Mouse (Mus musculus): ENCODE measurements around the gene Glul.
"Not testable (repeated sequence)": the region's sequence is repeated elsewhere in the genome, so short reads cannot be mapped to it uniquely, and the experiment has no call there.

Glul gene

GRCm38 (mm10) chr1:153899731-153900380, at the start of gene Glul, which contains the start of gene Teddm2:
Glul (plus strand) TSS chr1:153899944.
Teddm2 (minus strand) TSS chr1:153900228.
- in situ Hi-C loops (cut with MboI), result loop anchor here (5.0 to 25.0 kb wide), 3 partner anchors 217 to 837 kb away; no protein-coding TSS in a partner anchor

GRCm38 (mm10) chr1:153852696-153853095, 47.0 kb upstream of the Glul start:
- in situ Hi-C loops (cut with MboI), result not testable (repeated sequence)

- in situ Hi-C loops (cut with MboI), result no loop called here
Measured at GRCm38 (mm10) chr1:153855946-153856345, 43.8 kb upstream of the Glul start.

- in situ Hi-C loops (cut with MboI), result no loop called here
Measured at GRCm38 (mm10) chr1:153874045-153874444, 25.7 kb upstream of the Glul start, which contains the start of gene Teddm1b. Teddm1b (plus strand) TSS chr1:153874345.

GRCm38 (mm10) chr1:153880391-153880790, 19.4 kb upstream of the Glul start:
- in situ Hi-C loops (cut with MboI), result loop anchor here (25.0 kb wide), 2 partner anchors 307 to 857 kb away; no protein-coding TSS in a partner anchor

GRCm38 (mm10) chr1:153886024-153886633, 13.6 kb upstream of the Glul start:
- in situ Hi-C loops (cut with MboI), result loop anchor here (25.0 kb wide), 2 partner anchors 301 to 851 kb away; no protein-coding TSS in a partner anchor

- in situ Hi-C loops (cut with MboI), result loop anchor here (25.0 kb wide), 2 partner anchors 297 to 847 kb away; no protein-coding TSS in a partner anchor
Measured at GRCm38 (mm10) chr1:153890121-153890520, 9.6 kb upstream of the Glul start.

GRCm38 (mm10) chr1:153891442-153891841, 8.3 kb upstream of the Glul start, which contains the start of gene Teddm1a:
Teddm1a (plus strand) TSS chr1:153891742.
- in situ Hi-C loops (cut with MboI), result loop anchor here (25.0 kb wide), 2 partner anchors 296 to 846 kb away; no protein-coding TSS in a partner anchor

GRCm38 (mm10) chr1:153893746-153894145, 6.0 kb upstream of the Glul start:
- in situ Hi-C loops (cut with MboI), result loop anchor here (25.0 kb wide), 2 partner anchors 294 to 844 kb away; no protein-coding TSS in a partner anchor

- in situ Hi-C loops (cut with MboI), result loop anchor here (25.0 kb wide), 2 partner anchors 293 to 843 kb away; no protein-coding TSS in a partner anchor
Measured at GRCm38 (mm10) chr1:153894201-153894893, 5.4 kb upstream of the Glul start.

GRCm38 (mm10) chr1:153894979-153895378, 4.8 kb upstream of the Glul start:
- in situ Hi-C loops (cut with MboI), result loop anchor here (25.0 kb wide), 2 partner anchors 292 to 842 kb away; no protein-coding TSS in a partner anchor

GRCm38 (mm10) chr1:153897196-153897595, 2.5 kb upstream of the Glul start:
- in situ Hi-C loops (cut with MboI), result loop anchor here (25.0 kb wide), 2 partner anchors 290 to 840 kb away; no protein-coding TSS in a partner anchor

GRCm38 (mm10) chr1:153898989-153899730, 584 bp upstream of the Glul start:
- in situ Hi-C loops (cut with MboI), result loop anchor here (25.0 kb wide), 2 partner anchors 288 to 838 kb away; no protein-coding TSS in a partner anchor

- in situ Hi-C loops (cut with MboI), result loop anchor here (5.0 kb wide), 1 partner anchor 217 kb away; no protein-coding TSS in a partner anchor
Measured at GRCm38 (mm10) chr1:153900381-153900780, 637 bp downstream of the Glul start.

- in situ Hi-C loops (cut with MboI), result loop anchor here (5.0 kb wide), 1 partner anchor 216 kb away; no protein-coding TSS in a partner anchor
Measured at GRCm38 (mm10) chr1:153900860-153901730, 1.4 kb downstream of the Glul start.

- in situ Hi-C loops (cut with MboI), result loop anchor here (5.0 kb wide), 1 partner anchor 214 kb away; no protein-coding TSS in a partner anchor
Measured at GRCm38 (mm10) chr1:153903006-153903405, 3.3 kb downstream of the Glul start.

GRCm38 (mm10) chr1:153904236-153904635, 4.5 kb downstream of the Glul start:
- in situ Hi-C loops (cut with MboI), result loop anchor here (5.0 kb wide), 1 partner anchor 213 kb away; no protein-coding TSS in a partner anchor

GRCm38 (mm10) chr1:153905884-153906283, 6.1 kb downstream of the Glul start:
- in situ Hi-C loops (cut with MboI), result no loop called here

GRCm38 (mm10) chr1:153908208-153908607, 8.5 kb downstream of the Glul start:
- in situ Hi-C loops (cut with MboI), result no loop called here

GRCm38 (mm10) chr1:153908741-153909140, 9.0 kb downstream of the Glul start:
- in situ Hi-C loops (cut with MboI), result no loop called here

Measured in mature B cell (primary cell).